Mouse (Mus musculus) 3134 (cell line): ENCODE results near the gene D17Wsu92e.

Experiments used
- DNase-seq: peaks from one replicate; pipeline ENCODE4 v3.0.0-alpha.2; 2011; ENCODE audit warnings: low spot score; ENCODE audit not compliant: insufficient read length; ENCODE audit errors: extremely low read depth

The D17Wsu92e gene

DNA sequence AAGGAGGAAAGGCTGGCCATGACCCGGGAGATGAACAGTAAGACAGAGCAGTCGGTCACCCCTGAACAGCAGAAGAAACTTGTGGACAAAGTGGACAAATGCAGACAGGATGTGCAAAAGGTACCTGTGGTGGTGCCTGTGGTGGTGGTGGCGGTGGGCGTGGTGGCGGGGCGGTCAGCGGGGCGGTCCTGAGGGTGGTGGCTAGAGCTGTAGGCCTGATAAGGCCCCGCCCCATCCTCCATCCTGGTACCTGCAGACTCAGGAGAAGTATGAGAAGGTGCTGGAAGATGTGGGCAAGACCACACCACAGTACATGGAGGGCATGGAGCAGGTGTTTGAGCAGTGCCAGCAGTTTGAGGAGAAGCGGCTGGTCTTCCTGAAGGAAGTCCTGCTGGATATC lies 114.8 kb downstream of the D17Wsu92e start:
- no peak for DNase-seq

DNA sequence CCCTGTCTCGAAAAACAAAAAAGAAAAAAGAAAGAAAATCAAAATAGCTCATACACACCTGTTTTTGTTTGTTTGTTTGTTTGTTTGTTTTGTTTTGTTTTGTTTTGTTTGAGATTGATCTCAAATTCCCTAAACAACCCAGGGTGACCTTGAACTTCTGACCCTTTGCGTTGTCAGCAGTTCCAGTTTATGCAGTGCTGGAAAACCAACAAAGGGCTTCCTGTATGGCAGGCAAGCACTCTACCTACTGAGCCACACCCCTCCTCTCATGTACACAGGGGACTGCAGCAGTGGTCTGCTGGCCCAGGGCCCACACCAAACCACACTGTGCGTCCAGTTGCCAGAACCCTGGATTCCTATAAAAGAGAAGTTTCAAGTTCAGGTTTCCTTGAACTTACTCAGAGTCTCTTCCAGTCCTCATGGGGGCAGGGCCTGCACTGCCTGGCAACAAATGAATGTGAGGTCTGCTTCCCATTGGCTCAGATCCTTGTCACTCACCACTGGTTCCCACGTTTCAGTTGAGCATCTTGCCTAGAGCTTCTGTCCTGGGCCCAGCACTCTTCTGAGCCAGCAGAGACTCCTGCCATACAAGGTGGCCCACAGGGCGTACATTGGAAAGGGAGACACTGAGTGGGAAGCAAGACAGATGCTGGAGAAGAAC lies 116.4 kb downstream of the D17Wsu92e start:
- no peak for DNase-seq

DNA sequence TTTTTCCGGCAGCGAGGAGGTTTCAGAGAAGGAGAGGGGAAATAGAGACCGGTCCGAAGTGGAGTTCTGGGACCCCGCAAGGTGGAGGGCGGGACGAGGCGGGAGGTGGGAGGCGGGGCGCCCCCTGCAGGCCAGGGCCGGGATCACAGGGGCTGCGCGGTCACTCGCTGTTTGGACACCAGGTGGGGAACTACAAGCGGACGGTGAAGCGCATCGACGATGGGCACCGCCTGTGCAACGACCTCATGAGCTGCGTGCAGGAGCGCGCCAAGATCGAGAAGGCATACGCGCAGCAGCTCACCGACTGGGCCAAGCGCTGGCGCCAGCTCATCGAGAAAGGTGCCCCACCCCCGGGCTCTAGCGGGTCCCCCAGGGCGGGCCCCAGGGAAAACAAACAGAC lies 117.9 kb downstream of the D17Wsu92e start:
- DNase-seq, result no peak

DNA sequence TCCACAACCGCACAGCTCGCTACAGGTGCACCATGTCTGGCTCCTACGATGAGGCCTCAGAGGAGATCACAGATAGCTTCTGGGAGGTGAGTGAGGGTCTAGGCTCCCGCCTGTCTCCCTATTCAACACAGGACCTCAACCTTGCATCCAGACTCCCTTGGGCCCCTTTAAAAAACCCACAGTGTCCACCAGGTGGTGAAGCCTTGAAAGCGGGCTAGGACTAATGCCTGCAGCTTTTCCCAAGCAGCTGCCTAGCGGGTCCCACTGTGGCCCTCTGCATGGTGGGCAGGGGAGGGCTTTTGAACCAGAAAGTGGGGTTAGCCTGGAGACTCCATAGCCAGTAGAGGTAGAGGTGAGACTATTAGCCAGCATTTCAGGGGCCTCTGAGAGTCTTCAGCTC lies 118.6 kb downstream of the D17Wsu92e start:
- no peak for DNase-seq
